Mouse (Mus musculus): ENCODE measurements around the gene Lyar. TPM values are rescaled to one million over a fixed set of nuclear protein-coding genes. Genes with fewer than 3 reads are reported as not detected.

Lyar gene
- polyA plus RNA-seq, 1 experiment, result 21.2 TPM

DNA sequence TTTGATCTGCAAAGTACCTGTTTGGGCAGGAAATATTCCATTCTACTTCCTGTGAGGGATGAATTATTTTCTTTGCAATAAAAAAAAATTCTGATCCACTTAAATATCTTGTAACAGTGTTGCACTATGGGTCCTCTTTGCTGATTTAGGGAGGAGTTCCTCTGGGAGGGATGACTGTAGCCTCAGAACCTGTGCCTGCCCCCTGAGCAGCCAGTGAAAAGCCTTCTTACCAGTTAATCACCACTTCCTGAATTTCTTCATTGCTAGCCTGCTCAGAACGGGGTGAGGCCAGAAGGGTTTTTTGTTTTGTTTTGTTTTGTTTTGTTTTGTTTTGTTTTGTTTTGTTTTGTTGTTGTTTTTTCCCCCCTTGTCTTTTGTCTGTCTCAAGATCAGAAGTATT lies 59.8 kb downstream of the Lyar start:
- H3K27me3 ChIP-seq (ENCODE audit: control insufficient read depth, insufficient read depth, insufficient read length), result peaks cover 7% of the 10 kb centered on the region
- no peak overlapping the region for H3K4me2 ChIP-seq (ENCODE audit: low read depth)
- no peaks in the 10 kb centered on the region for H3K36me3 ChIP-seq (ENCODE audit: control insufficient read depth, insufficient read depth)
- H3K79me2 ChIP-seq (ENCODE audit: control insufficient read depth, insufficient read depth), result no peaks in the 10 kb centered on the region
- TF ChIP-seq POLR2A (IDR thresholded peaks at IDR 0.05; ENCODE audit: insufficient read length, low read depth) (no peak), MYOG (IDR thresholded peaks at IDR 0.05; ENCODE audit: control insufficient read depth in 1 of 3, insufficient read depth in 1 of 3, insufficient read length in 2 of 3, low read depth in 2 of 3) (no peak), POLR2AphosphoS2 (IDR thresholded peaks at IDR 0.05; ENCODE audit: insufficient read length, low read depth) (no peak), TCF12 (IDR thresholded peaks at IDR 0.05; ENCODE audit: insufficient read depth, poor library complexity, severe bottlenecking) (no peak), SRF (IDR thresholded peaks at IDR 0.05; ENCODE audit: control insufficient read depth, insufficient read length, low read depth) (no peak), CEBPB (IDR thresholded peaks at IDR 0.05; ENCODE audit: insufficient read depth, poor library complexity, severe bottlenecking) (no peak), E2F4 (IDR thresholded peaks at IDR 0.05; ENCODE audit: insufficient read depth) (no peak), MAX (IDR thresholded peaks at IDR 0.05; ENCODE audit: low read depth) (no peak), USF1 (IDR thresholded peaks at IDR 0.05; ENCODE audit: low read depth) (no peak), MYOD1 (IDR thresholded peaks at IDR 0.05; ENCODE audit: control insufficient read depth in 1 of 3, insufficient read length in 2 of 3, low read depth in 2 of 3) (no peak), TCF3 (IDR thresholded peaks at IDR 0.05; ENCODE audit: insufficient read length, low read depth) (no peak), REST (IDR thresholded peaks at IDR 0.05; ENCODE audit: insufficient read depth, insufficient read length) (no peak)
- H3K4me3 ChIP-seq, result no peak overlapping the region
- no peak overlapping the region for H3ac ChIP-seq (ENCODE audit: control insufficient read depth, insufficient read length)

Other genes with a start within 250 kb of the Lyar start
- 24.9 TPM for gene Stx18, start 181.7 kb upstream of the Lyar start, polyA plus RNA-seq (2012; fragmentation: generic; extraction: Trizol)
- gene Nsg1, start 60.6 kb upstream of the Lyar start, polyA plus RNA-seq (2012; fragmentation: generic; extraction: Trizol), result 13.8 TPM
- gene Zbtb49, start within 50 bp of the Lyar start, polyA plus RNA-seq (2012; fragmentation: generic; extraction: Trizol), result 4.5 TPM
- gene Tmem128, start 39.7 kb downstream of the Lyar start, polyA plus RNA-seq (2012; fragmentation: generic; extraction: Trizol), result 24.0 TPM
- 0.10 TPM for gene Otop1, start 55.5 kb downstream of the Lyar start, polyA plus RNA-seq (2012; fragmentation: generic; extraction: Trizol)
- gene Drd5, start 98.9 kb downstream of the Lyar start, polyA plus RNA-seq (2012; fragmentation: generic; extraction: Trizol), result not detected